In genomic region chr3:36452502-36452901, GRCm38 (mm10) we compare ENCODE assay signal across 24 mouse cellular contexts. TPM values are rescaled to one million over a fixed set of nuclear protein-coding genes. Genes with fewer than 3 reads are reported as not detected.
"Had no signal": no experiment of that assay in that cellular context is flagged by ENCODE, and none has a peak within 500 bp of the region (broad histone marks: within the 10 kb centered on the region; RNA-seq: fewer than 3 reads in every experiment).

No protein-coding gene starts in this region.

- H3K27me3 ChIP-seq: lung, embryonic 15.5 days; megakaryocyte, embryonic 14.5 days; midbrain, embryonic 13.5 days; midbrain, embryonic 15.5 days; neural tube, embryonic 13.5 days; neural tube, embryonic 15.5 days; stomach, embryonic 15.5 days had no signal

- DNase-seq: liver, postnatal 0 days; lung, adult 2 months; lung, postnatal 14 days; lung, postnatal 36 days; retina, postnatal 1 day; right cerebral cortex, adult 18-20 months; right cerebral cortex, postnatal 25 days; right cerebral cortex, postnatal 4 days; spleen, adult 18-20 months; thymus, adult 2 months; thymus, postnatal 25 days; thymus, postnatal 4 days had no signal

- H3K4me2 ChIP-seq: lung, embryonic 15.5 days; midbrain, embryonic 11.5 days; midbrain, embryonic 13.5 days; midbrain, embryonic 15.5 days; neural tube, embryonic 13.5 days; neural tube, embryonic 15.5 days; stomach, embryonic 15.5 days had no signal

- H3K4me3 ChIP-seq: lung, embryonic 15.5 days; megakaryocyte, embryonic 14.5 days; midbrain, embryonic 13.5 days; midbrain, embryonic 15.5 days; neural tube, embryonic 13.5 days; neural tube, embryonic 15.5 days; stomach, embryonic 15.5 days had no signal

- H3K36me3 ChIP-seq: midbrain, embryonic 13.5 days; midbrain, embryonic 15.5 days; neural tube, embryonic 15.5 days had no signal

RNA-seq across cellular contexts. Expression of gene 1810062G17Rik, which starts 23.2 kb away (rescaled TPM):
- total RNA-seq: midbrain, postnatal 0 days; monocyte, adult 5-6 weeks had no signal
- polyA plus RNA-seq: macrophage; neural tube, embryonic 11.5 days had no signal
